Mouse (Mus musculus): ENCODE data around the gene Pcsk1. TPM values are rescaled to one million over a fixed set of nuclear protein-coding genes. Genes with fewer than 3 reads are reported as not detected.

Pcsk1 gene
- 0.01 TPM in 1 of 2 replicates, not detected in the other for polyA plus RNA-seq (2012; rRNA removed)

DNA sequence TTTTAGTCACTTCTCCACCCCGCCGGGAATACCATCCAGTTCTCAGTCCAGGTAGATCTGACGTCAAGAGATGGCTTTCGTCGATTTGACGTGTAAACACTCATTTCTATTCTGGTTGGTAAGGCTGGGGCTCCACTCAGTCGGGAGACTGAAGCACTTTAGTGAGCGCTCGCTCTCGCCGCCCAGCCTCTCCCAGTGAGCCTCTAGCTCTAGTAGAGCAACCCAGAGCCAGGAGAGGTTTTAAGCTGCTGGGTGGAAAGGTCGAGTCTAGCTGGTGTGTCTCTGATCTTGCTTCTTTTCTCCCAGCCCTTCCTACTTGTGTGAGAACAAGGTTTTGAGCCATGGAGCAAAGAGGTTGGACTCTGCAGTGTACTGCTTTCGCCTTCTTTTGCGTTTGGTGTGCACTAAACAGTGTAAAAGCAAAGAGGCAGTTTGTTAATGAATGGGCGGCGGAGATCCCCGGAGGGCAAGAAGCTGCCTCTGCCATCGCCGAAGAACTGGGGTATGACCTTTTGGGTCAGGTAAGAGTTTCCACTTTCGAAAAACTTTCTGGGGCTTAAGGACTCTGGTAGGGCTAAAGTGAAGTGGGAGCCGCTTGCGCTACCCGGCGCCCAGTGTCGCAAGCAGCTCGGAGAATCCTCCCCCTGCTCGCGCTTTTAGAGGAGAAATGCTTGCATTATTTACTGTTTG lies at the start of gene Pcsk1:
TSS of gene Pcsk1 (plus strand) at position 106 of the 690 bp plus-strand sequence.

